10 mouse cellular contexts compared by ENCODE assay signal in genomic region chr4:150173281-150173680, GRCm38 (mm10). TPM values are rescaled to one million over a fixed set of nuclear protein-coding genes. Genes with fewer than 3 reads are reported as not detected.
DNase-seq lines count a peak whose midpoint lies in the region; ATAC-seq lines count a peak whose summit lies in the region.
"Had no signal": no experiment of that assay in that cellular context is flagged by ENCODE, and none has a peak within 500 bp of the region (broad histone marks: within the 10 kb centered on the region; RNA-seq: fewer than 3 reads in every experiment).

No protein-coding gene starts in this region.

- no peak overlapping the region for H3K9ac ChIP-seq in hindbrain, embryonic 12.5 days
- H3K9ac ChIP-seq: embryonic facial prominence, embryonic 12.5 days; limb, embryonic 12.5 days had no signal

- H3K27ac ChIP-seq in hindbrain, embryonic 10.5 days: no peak overlapping the region
- no peak overlapping the region for H3K27ac ChIP-seq in hindbrain, embryonic 12.5 days
- H3K27ac ChIP-seq: embryonic facial prominence, embryonic 12.5 days; limb, embryonic 12.5 days had no signal

- WGBS in hindbrain, embryonic 10.5 days: 58% methylated on average over 10 of the region's 10 CpGs
- 59% methylated on average over 10 of the region's 10 CpGs for WGBS in hindbrain, embryonic 12.5 days

- no peak overlapping the region for H3K4me2 ChIP-seq in hindbrain, embryonic 12.5 days (replicated peaks)
- H3K4me2 ChIP-seq: embryonic facial prominence, embryonic 12.5 days; limb, embryonic 12.5 days had no signal

- no peaks in the 10 kb centered on the region for H3K36me3 ChIP-seq in hindbrain, embryonic 10.5 days
- H3K36me3 ChIP-seq in hindbrain, embryonic 12.5 days: no peaks in the 10 kb centered on the region
- H3K36me3 ChIP-seq: embryonic facial prominence, embryonic 12.5 days; limb, embryonic 12.5 days had no signal

- no peaks in the 10 kb centered on the region for H3K9me3 ChIP-seq in hindbrain, embryonic 10.5 days
- H3K9me3 ChIP-seq in hindbrain, embryonic 12.5 days (replicated peaks): no peaks in the 10 kb centered on the region
- H3K9me3 ChIP-seq: embryonic facial prominence, embryonic 12.5 days; limb, embryonic 12.5 days had no signal

- no peak for ATAC-seq in hindbrain, embryonic 12.5 days (ENCODE audit: low FRiP score)
- peak; percentile 52 for ATAC-seq in megakaryocyte-erythroid progenitor cell, adult 5-6 weeks (replicated peaks; ENCODE audit: low FRiP score, low TSS enrichment, poor library complexity, severe bottlenecking)

- peak; percentile 42 for DNase-seq in hindbrain, embryonic 10.5 days (ENCODE audit: low spot score)
- DNase-seq in A20 (ENCODE audit: low read depth, low spot score): peak; percentile 57
- DNase-seq in MN1 (ENCODE audit: low spot score): peak; percentile 30
- DNase-seq in cerebellum, postnatal 25 days: peak; percentile 54 to 67
- DNase-seq in kidney, postnatal 10 days: peak; percentile 50
- peak; percentile 39 for DNase-seq in thymus, postnatal 25 days

- H3K4me3 ChIP-seq in hindbrain, embryonic 10.5 days: no peak overlapping the region
- H3K4me3 ChIP-seq in hindbrain, embryonic 12.5 days: no peak overlapping the region
- H3K4me3 ChIP-seq: embryonic facial prominence, embryonic 12.5 days; limb, embryonic 12.5 days had no signal

- peaks cover 14% of the 10 kb centered on the region for H3K4me1 ChIP-seq in hindbrain, embryonic 10.5 days (replicated peaks)
- 0 out of 2 replicates have a peak, but pooled peaks cover 3% of the 10 kb centered on the region for H3K4me1 ChIP-seq in hindbrain, embryonic 12.5 days

- no peaks in the 10 kb centered on the region for H3K27me3 ChIP-seq in hindbrain, embryonic 10.5 days (ENCODE audit: insufficient read depth, poor library complexity, severe bottlenecking)
- H3K27me3 ChIP-seq in hindbrain, embryonic 12.5 days: 0 out of 2 replicates have a peak, but pooled peaks cover 3% of the 10 kb centered on the region
- H3K27me3 ChIP-seq: embryonic facial prominence, embryonic 12.5 days; limb, embryonic 12.5 days had no signal

RNA-seq across cellular contexts. Expression of gene Slc2a7, which starts 24.5 kb away (rescaled TPM):
- not detected in 2 replicates for polyA plus RNA-seq in hindbrain, embryonic 10.5 days (2016; fragmentation: Nextera tagmentation; extraction: Ambion mirVana)
- polyA plus RNA-seq in hindbrain, embryonic 12.5 days (2016; fragmentation: Nextera tagmentation; extraction: Ambion mirVana): not detected in 2 replicates
- not detected in 2 replicates for total RNA-seq in megakaryocyte-erythroid progenitor cell, adult 5-6 weeks (2014; fragmentation: Nextera tagmentation)
- total RNA-seq in megakaryocyte-erythroid progenitor cell, adult 5-6 weeks (2017): not detected in 2 replicates
- polyA plus RNA-seq: embryonic facial prominence, embryonic 12.5 days; limb, embryonic 12.5 days had no signal

RNA-seq across cellular contexts. Expression of gene Car6, which starts 27.9 kb away (rescaled TPM):
- polyA plus RNA-seq in hindbrain, embryonic 10.5 days (2016; fragmentation: Nextera tagmentation; extraction: Ambion mirVana): 0.14 TPM in 1 of 2 replicates, not detected in the other
- polyA plus RNA-seq in hindbrain, embryonic 12.5 days (2016; fragmentation: Nextera tagmentation; extraction: Ambion mirVana): 0.41 TPM in 1 of 2 replicates, not detected in the other
- not detected in 2 replicates for total RNA-seq in megakaryocyte-erythroid progenitor cell, adult 5-6 weeks (2014; fragmentation: Nextera tagmentation)
- not detected in 2 replicates for total RNA-seq in megakaryocyte-erythroid progenitor cell, adult 5-6 weeks (2017)

RNA-seq across cellular contexts. Expression of gene Slc2a5, which starts 54.2 kb away (rescaled TPM):
- polyA plus RNA-seq in hindbrain, embryonic 10.5 days (2016; fragmentation: Nextera tagmentation; extraction: Ambion mirVana): 1.1 and 2.0 TPM in 2 replicates
- polyA plus RNA-seq in hindbrain, embryonic 12.5 days (2016; fragmentation: Nextera tagmentation; extraction: Ambion mirVana): 1.7 and 2.1 TPM in 2 replicates
- not detected in 2 replicates for total RNA-seq in megakaryocyte-erythroid progenitor cell, adult 5-6 weeks (2014; fragmentation: Nextera tagmentation)
- total RNA-seq in megakaryocyte-erythroid progenitor cell, adult 5-6 weeks (2017): not detected in 2 replicates
